Mouse (Mus musculus): ENCODE measurements at regions not wholly inside any gene's neighbourhood (a gene's known extent, or its start where the extent isn't known, plus 50 kb on each side); places are given as distances from the start of the nearest gene placed in this dataset.

- no peak for DNase-seq (ENCODE audit: low spot score in 2 of 2)
Observed at GRCm38 (mm10) chr13:39351606-39352005, 390.9 kb upstream of the Slc35b3 start.

- DNase-seq (ENCODE audit: low spot score in 2 of 2): no peak
Observed at GRCm38 (mm10) chr13:39350668-39351067, 390.0 kb upstream of the Slc35b3 start.

- DNase-seq (ENCODE audit: low spot score in 2 of 2): no peak
Observed at GRCm38 (mm10) chr13:39347761-39348160, 387.1 kb upstream of the Slc35b3 start.

- DNase-seq (ENCODE audit: low spot score in 2 of 2): no peak
Observed at GRCm38 (mm10) chr13:39334874-39335273, 374.2 kb upstream of the Slc35b3 start.

GRCm38 (mm10) chr13:39329794-39330193 is 369.1 kb upstream of the Slc35b3 start:
- no peak for DNase-seq (ENCODE audit: low spot score in 2 of 2)

- no peak for DNase-seq (ENCODE audit: low spot score in 2 of 2)
Observed at GRCm38 (mm10) chr13:39326176-39326575, 365.5 kb upstream of the Slc35b3 start.

GRCm38 (mm10) chr13:39321111-39321510 is 360.4 kb upstream of the Slc35b3 start:
- no peak for DNase-seq (ENCODE audit: low spot score in 2 of 2)

GRCm38 (mm10) chr13:39309758-39310157 is 349.1 kb upstream of the Slc35b3 start:
- DNase-seq (ENCODE audit: low spot score in 2 of 2): no peak

- DNase-seq (ENCODE audit: low spot score in 2 of 2): no peak
Observed at GRCm38 (mm10) chr13:39307845-39308244, 347.2 kb upstream of the Slc35b3 start.

- DNase-seq (ENCODE audit: low spot score in 2 of 2): no peak
Observed at GRCm38 (mm10) chr13:39306851-39307250, 346.2 kb upstream of the Slc35b3 start.

- peak; percentile 1 to 12 for DNase-seq (ENCODE audit: low spot score in 2 of 2)
Observed at GRCm38 (mm10) chr13:39297129-39297528, 336.5 kb upstream of the Slc35b3 start.

- DNase-seq (ENCODE audit: low spot score in 2 of 2): peak; percentile 3 to 28
Observed at GRCm38 (mm10) chr13:39290216-39290960, 329.7 kb upstream of the Slc35b3 start.

- DNase-seq (ENCODE audit: low spot score in 2 of 2): no peak
Observed at GRCm38 (mm10) chr13:39282272-39282671, 321.6 kb upstream of the Slc35b3 start.

GRCm38 (mm10) chr13:39278101-39278500 is 317.4 kb upstream of the Slc35b3 start:
- no peak for DNase-seq (ENCODE audit: low spot score in 2 of 2)

GRCm38 (mm10) chr13:39266024-39266423 is 305.3 kb upstream of the Slc35b3 start:
- no peak for DNase-seq (ENCODE audit: low spot score in 2 of 2)

GRCm38 (mm10) chr13:39256708-39257107 is 296.0 kb upstream of the Slc35b3 start:
- DNase-seq (ENCODE audit: low spot score in 2 of 2): no peak

GRCm38 (mm10) chr13:39255338-39255737 is 294.7 kb upstream of the Slc35b3 start:
- no peak for DNase-seq (ENCODE audit: low spot score in 2 of 2)

- no peak for DNase-seq (ENCODE audit: low spot score in 2 of 2)
Observed at GRCm38 (mm10) chr13:39252591-39252990, 291.9 kb upstream of the Slc35b3 start.

- DNase-seq (ENCODE audit: low spot score in 2 of 2): no peak
Observed at GRCm38 (mm10) chr13:39250096-39250495, 289.4 kb upstream of the Slc35b3 start.

GRCm38 (mm10) chr13:39226829-39227228 is 266.2 kb upstream of the Slc35b3 start:
- no peak for DNase-seq (ENCODE audit: low spot score in 2 of 2)

- DNase-seq (ENCODE audit: low spot score in 2 of 2): no peak
Observed at GRCm38 (mm10) chr13:39225651-39226050, 265.0 kb upstream of the Slc35b3 start.

GRCm38 (mm10) chr13:39211076-39211475 is 250.4 kb upstream of the Slc35b3 start:
- no peak for DNase-seq (ENCODE audit: low spot score in 2 of 2)

- DNase-seq (ENCODE audit: low spot score in 2 of 2): no peak
Observed at GRCm38 (mm10) chr13:39183715-39184179, 223.1 kb upstream of the Slc35b3 start.

GRCm38 (mm10) chr13:39161980-39162379 is 201.3 kb upstream of the Slc35b3 start:
- no peak for DNase-seq (ENCODE audit: low spot score in 2 of 2)

All from heart, adult 9 months (tissue).